Mouse (Mus musculus): ENCODE results near the gene Zfp423. TPM values are rescaled to one million over a fixed set of nuclear protein-coding genes. Genes with fewer than 3 reads are reported as not detected.

Gene Zfp423
- total RNA-seq, 2 experiments from 2014 or later: 3.6 to 4.9 TPM

DNA sequence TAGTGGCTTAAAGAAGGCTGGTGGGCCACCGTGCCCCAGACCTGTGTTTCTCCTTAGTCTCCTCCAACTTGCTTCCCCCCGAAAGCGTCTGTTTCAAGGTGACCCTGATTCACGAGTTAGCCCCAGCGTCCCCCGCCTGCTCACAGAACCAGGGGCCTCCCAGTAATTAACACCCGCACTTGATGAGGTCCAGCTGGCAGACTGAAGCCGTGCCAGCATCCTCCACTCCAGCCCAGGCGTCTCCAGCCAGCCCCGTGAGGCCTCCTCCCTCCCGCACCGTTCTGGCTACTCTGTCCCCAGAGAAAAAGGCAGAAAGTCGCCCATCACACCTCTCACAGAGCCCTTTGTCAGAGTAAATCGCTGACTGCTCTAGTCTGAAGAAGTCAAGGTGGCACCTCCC lies 213.3 kb downstream of the Zfp423 start:
- peak; percentile 60 to 61 for DNase-seq

DNA sequence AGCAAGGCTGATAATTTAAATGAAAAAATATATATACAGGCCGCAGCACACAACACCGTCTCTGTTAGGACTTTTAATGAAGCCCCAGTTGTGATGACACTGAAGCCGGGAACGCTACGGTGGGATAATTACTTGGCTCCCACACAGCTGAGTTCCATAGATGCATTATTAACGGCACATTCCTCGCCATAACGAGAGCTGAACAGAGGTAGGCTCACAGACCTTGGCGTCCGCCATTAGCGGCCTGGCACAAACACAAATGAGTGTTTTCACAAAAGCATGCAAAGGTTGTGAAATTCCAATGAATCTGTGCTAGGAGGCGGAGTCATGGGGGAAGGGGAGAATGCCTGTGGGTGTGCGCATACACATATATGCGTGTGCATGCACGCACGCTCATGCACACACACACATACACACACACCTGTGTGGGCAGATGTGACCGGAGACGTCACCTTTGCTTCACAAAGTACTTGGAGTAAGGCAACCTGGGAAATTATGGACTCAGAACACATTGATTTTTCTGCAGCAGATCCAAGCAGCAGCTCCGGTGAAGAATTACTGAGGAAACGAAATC lies 214.2 kb downstream of the Zfp423 start:
- no peak for DNase-seq

DNA sequence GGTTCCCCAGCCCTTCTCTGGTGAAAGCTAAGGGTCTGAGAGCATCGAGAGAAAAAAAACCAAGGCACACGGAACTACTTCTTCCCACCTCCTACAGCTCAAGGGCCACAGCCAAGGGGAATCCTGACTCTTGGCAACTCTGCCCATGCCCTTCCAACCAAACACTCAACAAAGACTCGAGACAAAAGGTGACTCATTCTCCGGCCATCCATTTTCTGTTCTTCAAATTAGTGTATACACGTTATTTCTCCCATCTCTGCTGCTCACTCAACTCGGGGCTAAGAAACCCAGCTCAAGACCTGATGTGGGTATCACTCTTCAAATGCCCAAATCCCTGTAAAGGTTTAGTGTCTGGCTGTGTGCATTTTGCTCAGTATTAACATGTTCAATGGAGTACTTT lies 214.8 kb downstream of the Zfp423 start:
- DNase-seq: no peak

DNA sequence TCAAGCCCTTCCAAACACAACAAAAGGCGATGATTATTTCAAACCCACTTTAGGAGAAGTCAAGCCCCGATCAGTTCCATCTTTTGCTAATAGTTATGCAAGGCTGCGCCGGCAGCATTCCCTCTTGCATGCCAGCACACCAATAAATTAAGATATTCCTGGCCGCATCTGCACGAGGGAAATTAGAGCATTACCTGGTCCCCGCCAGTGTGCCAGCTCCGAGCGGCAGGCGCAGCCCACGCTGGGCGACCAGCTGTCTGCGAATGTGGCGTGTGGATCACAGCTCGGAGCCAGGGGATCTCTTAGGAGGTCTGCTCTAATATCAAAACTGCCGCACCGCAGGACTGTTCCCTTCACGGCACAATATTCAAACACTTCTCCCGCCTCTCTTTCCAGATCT lies 217.4 kb downstream of the Zfp423 start:
- no peak for DNase-seq

DNA sequence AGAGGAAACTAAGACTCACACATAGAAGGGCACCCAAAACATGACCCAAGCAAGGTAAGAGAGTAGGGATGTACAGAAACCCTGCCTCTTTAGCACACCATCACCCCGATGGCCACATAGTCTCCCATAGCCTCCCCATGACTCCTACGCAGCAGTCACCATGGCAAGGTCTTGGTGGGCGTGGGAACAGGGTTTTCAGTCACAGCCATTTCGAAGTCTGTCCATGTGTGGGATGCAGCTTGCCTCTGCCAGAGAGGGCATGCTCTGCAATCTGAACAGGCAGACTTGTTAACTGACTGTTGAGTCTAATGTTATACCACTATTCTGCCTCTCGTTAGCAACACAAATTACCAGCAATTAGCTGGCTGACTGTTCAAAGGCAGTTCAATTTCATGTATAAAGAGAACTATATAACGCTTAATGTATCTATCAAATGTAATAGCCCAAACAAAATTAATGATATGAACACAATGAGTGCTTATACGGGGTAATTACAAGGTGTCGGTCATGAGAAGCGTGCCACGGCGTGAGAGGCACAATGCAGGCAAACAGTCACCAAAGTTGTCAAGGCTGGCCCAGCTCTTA lies 218.4 kb downstream of the Zfp423 start:
- no peak for DNase-seq

DNA sequence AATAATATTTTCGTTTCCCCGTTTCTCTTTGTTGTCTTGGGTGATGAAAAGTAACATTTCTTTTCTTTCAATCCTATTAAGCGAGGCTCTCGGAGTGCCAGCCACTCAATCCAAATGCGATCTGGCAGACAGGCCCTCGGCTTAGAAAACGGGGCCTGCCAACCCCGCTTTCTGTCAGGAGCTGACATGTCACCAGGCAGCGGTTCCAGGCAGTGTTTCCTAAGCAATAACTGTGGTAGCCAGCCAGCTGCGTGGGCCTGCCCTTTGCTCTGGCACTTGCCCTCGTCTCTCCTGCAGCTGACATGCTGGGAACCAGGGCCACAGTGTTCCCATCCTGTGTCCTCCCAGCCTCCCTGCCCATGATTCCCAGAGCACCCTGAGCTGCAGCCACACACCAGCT lies 221.5 kb downstream of the Zfp423 start:
- DNase-seq: peak in 1 of 2 experiments; percentile 36

DNA sequence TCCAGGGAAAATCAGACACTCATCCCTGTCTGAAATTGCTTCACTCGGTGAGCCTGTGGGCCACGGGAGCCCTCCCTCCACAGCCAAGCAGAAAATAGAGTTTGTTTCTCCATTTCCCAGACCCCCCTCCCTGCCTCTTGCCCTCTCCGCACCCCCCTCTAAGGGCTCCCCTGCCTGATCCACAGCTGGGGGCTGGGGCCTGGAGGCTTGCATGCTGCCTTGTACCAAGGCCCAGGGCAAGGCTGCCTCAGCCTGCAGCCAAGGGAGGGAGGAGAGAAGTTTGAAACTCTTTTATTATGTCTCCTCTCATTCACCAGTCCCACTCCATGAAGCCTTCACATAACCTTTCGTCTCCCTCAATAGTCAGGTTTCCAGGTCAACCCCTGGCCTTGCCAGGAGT lies 224.5 kb downstream of the Zfp423 start:
- DNase-seq: no peak

DNA sequence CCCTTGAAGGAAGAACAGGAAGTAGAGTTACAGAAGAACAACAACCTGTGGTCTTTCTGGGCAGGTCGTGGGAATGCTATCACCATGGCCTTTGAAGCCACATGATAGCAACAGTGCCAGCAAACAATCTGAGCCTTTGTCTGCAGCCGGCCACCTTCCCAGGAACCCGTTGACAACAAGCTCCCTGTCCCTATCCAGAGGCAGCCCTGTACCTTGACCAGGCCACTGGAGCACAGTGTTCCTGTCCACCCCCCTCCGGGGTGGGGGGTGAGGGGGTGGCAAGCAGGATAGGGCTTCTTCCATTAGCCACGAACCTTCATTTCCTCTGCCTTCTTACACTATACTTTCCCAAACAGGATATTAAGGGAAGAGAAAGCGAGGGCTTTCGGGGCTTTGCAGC lies 224.9 kb downstream of the Zfp423 start:
- no peak for DNase-seq

DNA sequence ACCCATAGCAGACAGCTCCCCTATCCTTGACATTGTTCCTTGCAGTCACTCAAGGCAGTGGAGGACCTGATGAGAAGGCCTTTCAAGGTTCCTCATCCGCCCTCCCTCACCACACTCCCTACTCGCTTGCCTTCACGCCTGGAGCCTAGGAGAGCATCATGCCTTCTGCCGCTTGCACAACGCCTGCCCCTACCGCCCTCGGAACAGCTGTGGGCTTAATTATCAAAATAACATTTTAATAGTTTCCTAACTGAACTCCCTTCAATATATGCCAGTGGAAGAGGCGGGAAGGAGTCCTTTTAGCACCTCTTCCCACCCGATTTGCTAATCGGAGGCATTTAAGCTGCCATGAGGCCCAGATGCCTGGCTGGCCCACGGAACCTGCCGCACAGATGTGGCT lies 228.3 kb downstream of the Zfp423 start:
- no peak for DNase-seq

DNA sequence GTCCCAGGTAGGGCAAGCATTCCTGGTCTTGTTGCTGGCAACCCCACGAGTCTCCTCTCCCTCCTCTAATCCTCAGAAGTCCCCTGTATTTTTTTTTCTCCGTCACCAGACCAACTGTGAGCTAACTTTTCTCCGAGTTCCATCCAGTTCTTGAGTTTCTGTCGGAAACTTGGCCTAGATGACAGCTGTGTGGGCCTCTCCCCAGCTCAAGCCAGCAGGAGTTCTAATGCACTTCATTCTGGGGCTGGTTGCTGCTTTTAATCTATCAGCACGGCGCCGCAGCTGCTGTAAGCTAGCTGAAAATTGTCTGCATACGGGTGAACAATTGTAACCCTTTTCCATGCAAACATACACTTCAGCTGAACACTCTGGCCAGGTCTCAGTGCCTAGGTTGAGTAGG lies 236.4 kb downstream of the Zfp423 start:
- peak in 1 of 2 experiments; percentile 11 for DNase-seq

DNA sequence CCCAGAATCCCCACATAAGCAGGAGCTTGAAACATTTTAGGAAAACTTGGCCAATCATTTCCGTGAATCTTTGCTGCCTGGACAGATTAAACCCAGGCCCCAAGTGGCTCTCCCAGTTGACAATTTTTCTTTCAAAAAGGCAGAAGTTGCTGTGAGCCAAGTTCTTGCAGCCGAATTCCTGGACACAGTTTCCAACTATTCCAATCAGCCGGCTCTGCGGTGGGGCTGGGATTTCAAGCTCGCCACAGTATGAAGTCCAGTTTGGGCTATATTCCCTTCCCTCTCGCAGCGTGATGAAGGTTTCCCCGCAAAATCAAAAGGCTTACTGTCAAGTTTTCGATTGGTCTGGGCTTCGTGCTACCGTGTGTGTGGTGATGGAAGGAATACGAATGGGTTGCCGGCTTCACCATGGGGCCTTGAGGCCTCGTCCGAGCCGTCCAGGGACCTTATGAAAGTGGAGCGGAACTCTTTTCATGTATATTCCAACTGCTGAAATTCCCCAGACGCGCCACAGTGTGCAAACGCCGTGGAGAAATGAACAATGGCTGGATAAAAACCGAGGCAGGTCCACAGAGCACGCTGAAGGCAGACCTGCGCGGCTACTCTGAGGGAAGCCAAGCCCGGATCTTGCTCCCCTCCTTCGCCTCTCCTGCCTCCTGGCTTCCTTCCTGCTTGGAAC lies 240.1 kb downstream of the Zfp423 start:
- peak in 1 of 2 experiments; percentile 14 for DNase-seq

DNA sequence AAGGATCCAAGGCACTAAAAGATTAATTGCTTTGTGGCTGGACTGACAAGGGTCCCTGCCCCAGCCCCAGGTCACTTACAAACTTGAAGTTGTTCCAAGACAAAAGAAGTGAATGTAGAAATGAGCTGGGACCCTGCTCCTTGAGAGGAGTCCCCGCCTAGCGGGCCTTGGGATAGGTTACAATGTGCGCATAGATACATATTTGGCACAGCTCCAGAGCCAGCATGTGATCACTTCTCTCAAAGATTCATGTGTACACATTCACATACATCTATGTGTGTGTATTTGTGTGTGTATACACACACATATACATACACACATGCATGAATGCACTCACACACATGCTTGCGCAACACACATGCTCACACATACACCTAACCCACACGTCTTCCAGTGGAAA lies 241.9 kb downstream of the Zfp423 start:
- DNase-seq: no peak

DNA sequence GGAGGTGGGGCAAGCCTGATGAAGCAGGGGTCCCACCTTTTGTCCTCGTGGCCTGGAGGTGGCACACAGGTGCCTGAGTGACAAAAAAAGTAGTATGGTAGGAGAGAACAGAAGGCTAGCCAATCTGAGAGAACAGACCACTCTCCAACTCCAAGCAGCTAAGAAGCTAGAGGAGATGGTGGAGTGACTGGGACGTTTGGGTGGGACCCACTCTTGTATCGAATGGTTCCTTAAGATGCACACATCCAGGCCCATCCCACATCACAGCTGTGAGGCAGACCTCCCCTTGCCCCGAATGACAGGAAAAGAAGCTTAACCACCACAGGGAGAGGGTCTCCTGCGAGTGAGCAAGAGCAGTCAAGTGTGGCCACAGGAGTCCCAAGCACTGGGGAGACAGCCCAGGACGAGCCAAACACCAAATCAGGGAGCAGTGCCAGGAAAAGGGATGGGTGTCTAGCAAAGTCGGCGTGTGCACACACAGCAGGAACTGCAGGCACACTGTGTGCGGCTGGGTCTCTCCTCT lies 242.6 kb downstream of the Zfp423 start:
- no peak for DNase-seq

DNA sequence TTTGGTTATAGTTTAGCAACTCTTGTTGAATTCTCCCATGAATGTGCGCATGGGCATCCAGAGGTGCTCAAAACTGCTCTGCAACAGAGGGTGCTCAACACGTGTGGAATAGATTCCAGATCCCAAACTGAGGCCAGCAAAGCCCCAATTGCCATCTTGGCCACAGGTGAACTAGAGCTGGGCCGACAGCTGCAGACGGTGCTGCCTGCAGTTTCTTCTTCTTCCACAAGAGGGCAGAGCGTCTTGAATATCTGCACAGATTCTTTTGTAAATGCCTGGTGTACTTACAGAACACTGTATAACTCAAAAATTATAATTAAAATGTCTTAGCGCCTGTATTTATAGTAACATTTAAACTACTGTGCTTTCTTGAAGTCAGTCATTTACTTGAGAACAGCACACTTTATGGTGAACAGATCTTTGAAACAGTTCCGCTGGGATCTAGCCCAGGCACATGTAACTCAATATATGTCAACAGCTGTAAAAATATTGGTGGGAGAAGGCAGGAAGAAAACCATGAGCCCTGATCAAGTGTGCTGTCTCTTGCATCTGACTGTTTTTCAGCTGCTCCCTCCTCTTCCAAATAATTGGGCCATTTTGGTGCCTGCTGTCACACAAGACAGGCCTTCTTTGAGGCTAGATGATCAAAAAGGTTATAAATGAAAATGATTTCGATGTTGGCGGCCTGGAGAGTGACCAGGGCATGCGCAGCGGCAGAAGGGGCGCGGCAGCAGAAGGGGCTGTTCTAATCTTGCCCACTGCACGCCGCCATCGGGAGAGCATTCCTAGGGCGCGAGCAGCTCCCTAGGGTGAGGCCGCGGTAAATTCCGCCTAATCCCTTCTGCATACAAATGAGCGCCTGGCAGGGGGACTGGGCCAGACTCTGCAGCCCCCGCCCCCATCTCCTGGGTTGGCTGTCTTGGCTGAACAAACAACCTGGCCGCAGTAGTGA lies 243.4 kb downstream of the Zfp423 start:
- DNase-seq: peak; percentile 71 to 88

DNA sequence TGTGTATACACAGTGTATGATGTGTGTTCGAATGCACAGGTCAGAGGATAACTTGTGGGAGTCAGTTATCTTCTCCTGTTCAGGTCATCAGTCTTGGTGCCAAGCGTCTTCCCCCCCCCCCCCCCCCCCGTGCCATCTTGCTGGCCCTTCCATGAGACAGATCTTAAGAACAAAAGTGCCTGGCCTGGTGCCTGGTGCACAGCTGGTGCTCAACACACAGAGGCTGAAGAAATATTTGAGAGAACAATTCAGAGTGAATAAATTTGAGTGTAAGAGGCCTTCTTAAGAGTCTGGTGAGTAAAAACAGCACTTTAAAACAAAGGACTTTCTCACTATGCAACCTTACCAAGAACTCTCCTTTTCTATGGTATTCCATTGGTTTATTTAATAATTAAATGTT lies 245.4 kb downstream of the Zfp423 start:
- no peak for DNase-seq

DNA sequence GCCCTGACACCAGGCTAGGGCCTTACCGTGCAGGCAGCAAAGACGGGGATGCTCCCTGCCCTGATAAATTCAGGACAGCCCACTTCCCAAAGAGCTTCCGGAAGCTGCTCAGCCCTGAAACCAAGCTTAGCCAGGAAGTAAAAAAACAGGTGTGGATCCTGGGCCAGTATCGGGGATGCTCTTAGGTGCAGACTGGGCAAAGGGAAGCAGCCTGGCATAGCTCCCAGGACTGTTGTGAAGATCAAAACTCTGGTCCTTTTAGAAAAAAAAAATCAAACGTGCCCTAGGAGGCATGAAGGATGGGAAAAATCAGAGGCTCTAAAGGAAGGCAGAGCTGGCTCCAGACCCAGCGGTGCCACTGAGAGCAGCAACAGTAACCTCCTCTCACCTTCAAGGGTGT lies 247.4 kb downstream of the Zfp423 start:
- no peak for DNase-seq

DNA sequence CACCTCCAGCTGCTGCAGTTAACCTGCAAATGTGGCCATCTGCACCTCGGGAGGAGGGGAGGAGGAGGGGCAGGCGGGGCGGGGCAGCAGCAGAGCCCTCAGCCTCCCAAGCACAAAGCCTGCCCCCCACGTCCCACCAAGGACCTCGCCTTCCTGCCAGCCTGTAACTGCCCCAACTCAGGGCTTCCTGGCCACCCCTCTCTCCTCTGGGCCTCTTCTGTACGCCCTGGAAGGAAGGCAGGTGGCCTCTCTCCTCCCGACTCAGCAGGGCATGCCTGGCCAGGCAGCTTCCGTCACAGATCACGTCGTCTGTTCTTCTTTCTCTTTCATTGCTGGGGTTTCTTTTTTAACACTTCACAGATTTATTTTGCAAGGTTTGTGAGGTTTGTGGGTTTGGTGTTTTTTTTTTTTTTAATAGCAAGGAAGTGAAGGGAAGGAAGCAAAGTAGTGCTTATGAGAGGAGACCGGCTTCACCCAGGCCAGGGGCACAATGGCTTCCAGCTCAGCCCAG lies 251.2 kb downstream of the Zfp423 start:
- DNase-seq: no peak

DNA sequence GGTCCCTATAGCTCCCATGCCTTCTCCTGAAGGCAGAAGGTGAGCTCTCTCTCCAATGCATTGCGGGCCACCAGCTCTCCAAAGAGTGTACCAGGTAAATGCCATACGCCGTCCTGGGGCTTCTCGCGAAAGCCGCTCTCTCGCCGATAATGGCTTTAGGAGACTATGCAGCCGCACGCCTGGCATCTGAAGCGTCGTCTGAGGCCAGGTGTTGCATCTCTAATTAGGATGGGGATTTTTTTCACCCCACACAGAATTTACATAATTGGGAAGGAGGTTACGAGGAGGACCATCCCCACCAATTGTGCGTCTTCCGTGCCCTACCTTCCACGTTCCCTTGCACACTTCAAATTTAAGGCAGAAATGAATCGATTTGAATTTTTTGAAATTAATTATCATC lies 252.2 kb downstream of the Zfp423 start:
- DNase-seq: no peak

DNA sequence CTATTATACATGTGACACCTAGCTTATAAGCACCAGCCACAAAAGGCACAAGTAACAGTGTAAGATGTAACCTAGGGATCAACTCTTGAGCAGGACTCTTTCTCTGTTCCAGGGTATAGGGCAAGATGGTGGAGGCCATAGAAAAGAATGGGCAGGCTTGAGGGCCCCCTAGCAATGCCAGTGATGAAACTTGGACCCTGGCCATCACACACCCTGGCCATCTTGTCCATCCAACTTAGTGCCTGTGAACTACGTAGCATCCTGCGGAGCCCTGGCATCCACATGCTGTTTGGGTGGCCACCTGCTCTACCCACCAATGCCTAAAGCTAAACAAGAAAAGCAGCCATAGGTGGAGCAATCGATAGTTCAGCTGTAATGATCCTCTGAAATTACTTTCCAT lies 254.6 kb downstream of the Zfp423 start:
- DNase-seq: no peak

DNA sequence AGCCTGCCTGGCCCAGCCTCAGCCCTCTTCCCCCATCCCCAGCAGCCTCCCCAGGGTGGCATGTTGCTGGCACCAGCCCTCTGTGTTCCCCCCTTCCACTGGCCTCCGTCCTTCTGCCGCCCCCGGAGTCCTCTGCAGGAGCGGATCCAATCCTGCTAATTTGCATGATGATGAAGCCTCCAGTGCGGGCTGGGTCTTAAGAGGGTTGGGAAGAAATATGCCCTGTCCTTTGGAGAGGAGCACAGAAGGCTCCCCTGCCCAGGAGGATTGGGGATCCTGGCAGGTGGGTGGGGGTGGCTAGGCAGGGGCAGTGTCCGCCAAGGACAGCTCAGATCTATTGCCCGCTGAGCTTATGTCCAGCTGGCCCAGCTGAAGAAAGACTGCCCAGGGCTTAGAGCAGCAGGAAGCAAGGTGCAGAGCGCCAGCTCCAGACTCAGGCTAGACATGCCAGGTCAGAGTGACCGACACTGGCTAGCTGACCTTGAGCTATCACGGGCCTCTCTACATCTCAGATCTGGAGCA lies 256.5 kb downstream of the Zfp423 start:
- no peak for DNase-seq

DNA sequence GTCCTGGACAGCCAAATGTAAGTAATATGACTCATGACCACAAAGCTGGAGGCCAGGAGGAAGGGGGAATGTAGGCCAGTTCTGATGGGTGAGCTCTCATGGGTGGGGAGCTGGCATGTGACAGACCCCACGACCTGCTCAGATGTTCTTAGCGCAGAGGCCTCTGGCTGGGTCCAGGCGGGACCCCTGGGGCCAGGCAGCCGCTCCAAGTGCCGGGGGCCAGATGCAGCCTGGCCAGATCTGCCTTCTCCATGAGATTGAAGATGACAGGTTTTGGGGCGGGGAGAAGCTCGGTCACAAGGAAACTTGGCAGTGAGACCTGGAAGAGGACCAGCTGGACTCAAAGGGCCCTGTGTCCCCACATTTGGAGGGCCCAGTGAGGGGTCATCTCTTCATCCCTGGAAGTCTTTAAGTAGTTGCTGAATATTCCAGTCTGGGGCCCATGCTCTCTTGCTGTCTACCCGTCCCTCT lies 257.3 kb downstream of the Zfp423 start:
- DNase-seq: peak; percentile 33 to 40

DNA sequence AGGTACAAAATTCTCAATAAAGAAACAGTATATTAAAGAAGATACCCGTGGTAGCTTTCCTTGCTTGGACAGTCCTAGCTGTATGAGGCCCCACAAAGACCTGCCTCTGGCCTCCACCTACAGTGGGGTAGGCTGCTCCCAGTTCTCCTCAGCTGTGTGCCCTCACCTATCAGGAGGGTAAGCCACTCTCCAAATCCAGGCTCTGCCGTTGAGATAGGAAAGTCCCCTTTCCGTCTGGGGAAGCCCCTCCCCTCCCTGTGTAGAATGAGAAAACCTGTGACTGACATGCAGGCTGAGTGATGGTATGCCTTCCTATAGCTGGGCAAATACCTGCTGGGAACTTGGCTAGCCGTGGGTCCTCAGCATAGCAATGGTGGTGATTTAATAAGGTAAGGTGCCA lies 257.8 kb downstream of the Zfp423 start:
- DNase-seq: no peak
